Mouse (Mus musculus) CD4-positive naive resting alpha-beta T cell, adult 76 days (primary cell): ENCODE measurements around the gene Wbp4. TPM values are rescaled to one million over a fixed set of nuclear protein-coding genes. Genes with fewer than 3 reads are reported as not detected.

Source experiments
- total RNA-seq: library from RNA; stranded (reverse); gene quantifications from one replicate; pipeline ENCODE4 v1.2.4, GENCODE M21; 2023

Wbp4 gene
- total RNA-seq, result 24.9 TPM

DNA sequence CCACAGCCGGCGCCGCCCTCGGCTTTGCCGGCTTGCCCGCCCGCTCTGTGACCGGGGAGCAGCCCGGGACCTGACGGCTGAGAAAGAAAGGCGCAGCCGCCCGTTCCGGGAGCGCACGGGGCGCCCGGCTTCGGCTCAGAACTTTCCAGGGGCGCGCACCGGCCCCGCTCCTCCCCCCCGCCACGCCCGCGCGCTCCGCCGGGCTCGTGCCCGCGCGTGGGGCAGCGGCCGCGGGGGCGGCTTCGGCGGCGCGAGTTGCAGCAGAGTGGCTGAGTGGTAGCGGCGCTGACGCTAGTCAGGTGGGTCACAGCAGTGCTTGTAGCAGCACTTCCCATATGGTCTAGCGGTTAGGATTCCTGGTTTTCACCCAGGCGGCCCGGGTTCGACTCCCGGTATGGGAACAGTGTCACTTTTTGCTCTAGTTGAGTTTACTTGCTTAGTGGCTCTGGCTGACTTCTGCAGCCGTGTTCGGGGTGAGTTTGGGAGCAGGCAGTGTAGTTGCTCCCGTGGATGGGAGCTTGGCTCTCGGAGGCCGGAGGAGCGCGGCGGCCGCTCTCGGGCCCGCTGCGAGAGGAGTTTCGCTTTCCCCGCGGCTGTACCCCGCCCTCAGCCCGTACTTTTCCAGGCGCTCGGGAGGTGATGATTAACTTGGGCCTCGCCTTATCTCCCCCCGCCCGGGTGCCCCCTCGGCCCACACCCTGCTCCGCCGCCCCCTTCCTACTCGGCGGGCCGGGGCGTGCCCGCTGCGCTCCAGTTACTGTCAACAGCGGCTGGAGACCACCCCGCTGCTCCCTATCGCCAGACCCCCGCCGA is at the start of gene Wbp4:
TSS of gene Wbp4 (minus strand) at position 182 of the 813 bp plus-strand sequence.

DNA sequence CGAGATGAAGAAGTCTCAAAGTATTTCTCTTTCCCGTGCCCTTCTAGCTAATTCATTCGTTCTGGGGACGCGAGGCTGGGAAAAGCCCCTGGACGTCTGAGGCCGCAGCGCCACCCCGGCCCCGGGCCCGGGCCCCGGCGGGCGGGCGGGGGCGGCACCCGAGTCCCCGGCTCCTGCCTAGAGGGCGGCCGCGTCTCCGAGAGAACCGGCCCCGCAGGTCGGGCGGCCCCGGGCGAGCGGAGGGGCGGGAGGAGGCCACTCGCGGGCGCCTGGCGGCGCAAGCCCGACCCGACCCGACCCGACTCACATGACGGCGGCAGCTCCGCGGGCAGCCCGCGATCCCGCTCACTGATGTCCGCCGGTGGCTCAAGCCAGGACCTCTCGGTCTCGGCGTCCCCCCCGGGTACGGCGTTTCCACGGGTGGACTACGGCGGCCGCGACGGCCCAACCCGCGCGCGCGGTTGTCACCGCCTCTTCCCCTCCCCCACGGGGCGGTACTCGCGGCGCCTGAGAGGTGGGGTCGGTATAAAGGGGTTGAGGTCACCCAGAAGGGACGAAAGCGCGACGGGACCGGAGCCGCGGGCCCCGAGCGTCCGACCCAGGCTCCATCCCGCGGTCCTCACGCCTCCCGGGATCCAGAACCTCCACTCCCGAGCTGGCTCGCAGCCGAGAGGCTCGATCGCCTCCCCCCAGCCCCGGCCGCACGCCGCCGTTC is 539 bp downstream of the Wbp4 start, which contains the start of gene Elf1:
TSS of gene Elf1 (plus strand) at position 571 of the 715 bp plus-strand sequence.

DNA sequence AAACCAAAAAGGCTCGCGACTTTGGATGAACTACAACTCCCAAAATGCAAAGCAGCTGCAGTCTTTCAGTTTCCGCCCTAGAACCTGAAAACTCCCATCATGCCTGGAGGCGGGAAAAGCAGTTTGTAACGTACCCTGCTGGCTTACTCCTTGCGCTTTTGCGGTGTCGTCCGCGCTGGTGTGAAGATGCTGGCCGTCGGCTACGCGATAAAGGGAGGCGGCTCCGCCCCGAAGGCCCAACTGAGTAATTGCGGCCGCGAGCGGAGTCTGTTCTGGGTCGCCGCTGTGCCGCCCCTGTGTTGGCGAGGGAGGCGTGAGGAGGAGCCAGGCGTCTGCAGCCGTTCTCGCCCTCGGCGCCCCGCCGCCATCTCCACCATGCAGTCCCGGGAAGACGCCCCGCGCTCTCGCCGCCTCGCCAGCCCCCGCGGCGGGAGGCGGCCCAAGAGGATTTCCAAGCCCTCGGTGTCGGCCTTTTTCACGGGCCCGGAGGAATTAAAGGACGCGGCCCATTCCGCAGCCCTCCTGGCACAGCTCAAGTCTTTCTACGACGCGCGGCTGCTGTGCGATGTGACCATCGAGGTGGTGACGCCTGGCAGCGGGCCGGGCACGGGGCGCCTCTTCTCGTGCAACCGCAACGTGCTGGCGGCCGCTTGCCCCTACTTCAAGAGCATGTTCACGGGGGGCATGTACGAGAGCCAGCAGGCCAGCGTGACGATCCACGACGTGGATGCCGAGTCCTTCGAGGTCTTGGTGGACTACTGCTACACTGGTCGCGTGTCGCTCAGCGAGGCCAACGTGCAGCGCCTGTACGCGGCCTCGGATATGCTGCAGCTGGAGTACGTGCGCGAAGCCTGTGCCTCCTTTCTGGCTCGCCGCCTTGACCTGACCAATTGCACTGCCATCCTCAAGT is 29.4 kb downstream of the Wbp4 start, which contains the start of gene Kbtbd6:
TSS of gene Kbtbd6 (plus strand) at position 155 of the 910 bp plus-strand sequence.

DNA sequence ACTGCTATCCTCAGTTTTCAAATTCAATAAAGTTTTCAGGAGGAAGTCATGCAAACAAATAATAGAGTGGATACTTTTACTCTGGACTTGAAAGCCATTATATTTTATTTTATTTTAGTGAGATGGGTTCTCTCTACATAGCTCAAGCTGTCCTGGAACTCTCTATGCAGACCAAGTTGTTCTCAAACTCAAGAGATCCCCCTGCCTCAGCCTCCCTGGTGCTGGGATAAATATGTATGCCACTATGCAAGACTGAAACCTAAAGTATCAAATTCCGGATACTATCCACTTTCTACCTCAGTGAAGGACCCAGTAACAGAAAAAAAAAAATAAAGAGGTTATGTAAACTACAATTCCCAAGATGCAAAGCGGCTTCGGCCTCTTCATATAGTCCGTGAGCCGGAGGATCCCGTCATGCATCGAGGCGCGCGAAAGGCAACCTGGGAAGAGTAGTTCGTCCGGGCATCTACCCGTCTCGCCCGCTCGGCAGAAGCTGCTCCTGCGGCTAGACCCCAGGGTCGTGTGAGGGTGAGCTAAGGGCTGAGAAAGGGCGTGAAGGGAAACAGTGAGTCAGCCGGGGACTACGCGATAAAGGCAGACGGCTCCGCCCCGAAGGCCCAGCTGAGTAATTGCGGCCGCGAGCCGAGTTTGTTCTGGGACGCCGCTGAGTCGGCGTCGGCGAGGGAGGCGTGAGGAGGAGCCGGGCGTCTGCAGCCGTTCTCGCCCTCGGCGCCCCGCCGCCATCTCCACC is 55.2 kb downstream of the Wbp4 start, which contains the start of gene Kbtbd7:
TSS of gene Kbtbd7 (plus strand) at position 533 of the 751 bp plus-strand sequence.

Other genes starting within 250 kb of the Wbp4 start
- not detected for gene Zfp957, start 234.2 kb downstream of the Wbp4 start, total RNA-seq
- gene Rgcc, start 179.9 kb downstream of the Wbp4 start, total RNA-seq, result 454 TPM
- gene Naa16, start 90.7 kb downstream of the Wbp4 start, total RNA-seq, result 57.1 TPM
- gene Mtrf1, start 83.7 kb downstream of the Wbp4 start, total RNA-seq, result 0.32 TPM
- gene Kbtbd7, start 55.0 kb downstream of the Wbp4 start, total RNA-seq, result 10.3 TPM
- gene Kbtbd6, start 29.7 kb downstream of the Wbp4 start, total RNA-seq, result 0.23 TPM
- gene Elf1, start 326 bp downstream of the Wbp4 start, total RNA-seq, result 243 TPM
- gene Sugt1, start 106.2 kb upstream of the Wbp4 start, total RNA-seq, result 79.8 TPM
- gene Cnmd, start 180.7 kb upstream of the Wbp4 start, total RNA-seq, result not detected